Comparison of ENCODE assay signal across 8 mouse cellular contexts in the genomic region with DNA sequence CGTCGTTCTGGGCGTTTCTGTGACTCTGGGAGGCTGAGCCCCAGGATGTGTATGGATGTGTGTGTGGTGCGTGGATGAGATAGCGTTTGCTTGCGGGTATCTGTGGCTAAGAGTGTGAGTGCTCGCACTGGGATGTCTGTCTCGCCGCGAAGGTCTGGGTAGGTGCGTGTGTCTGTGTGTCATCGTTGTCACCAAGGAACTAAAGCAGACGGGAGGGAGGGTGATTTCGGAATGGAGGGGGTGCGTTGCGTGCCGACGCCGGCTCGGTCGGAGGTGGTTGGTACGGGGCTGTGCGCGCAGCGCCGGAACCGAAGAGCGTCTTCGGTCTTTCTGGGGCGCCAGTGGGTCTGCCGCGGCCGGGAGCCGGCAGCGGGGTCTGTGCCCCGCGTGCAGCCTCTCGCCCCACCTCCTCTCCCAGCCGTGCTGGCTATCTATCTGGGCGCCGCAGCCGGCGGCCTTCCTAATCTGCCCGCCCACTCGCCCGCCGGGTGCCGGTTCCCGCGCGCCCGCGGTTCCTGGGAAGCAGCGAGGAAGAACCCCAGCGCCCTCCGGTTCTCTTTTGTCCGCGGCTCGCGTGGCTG. TPM values are rescaled to one million over a fixed set of nuclear protein-coding genes. Genes with fewer than 3 reads are reported as not detected.
DNase-seq lines count a peak whose midpoint lies in the region; ATAC-seq and TF ChIP-seq lines count a peak whose summit lies in the region.

No protein-coding gene starts in this region.

- intact Hi-C loops in gastrocnemius, adult 2 months (cut with DNase I) = loop anchor here (2.0 kb wide), 1 partner anchor 79 kb away; a partner anchor contains a TSS

- H3K36me3 ChIP-seq in C2C12 (ENCODE audit: control insufficient read depth, insufficient read depth) (no peaks in the 10 kb centered on the region), G1E (replicated peaks) (no peaks in the 10 kb centered on the region)
- H3K36me3 ChIP-seq in liver, postnatal 0 days (replicated peaks; ENCODE audit: insufficient read depth, low read length) = peaks cover 18% of the 10 kb centered on the region

- H3K27me3 ChIP-seq in C2C12 (ENCODE audit: control insufficient read depth, insufficient read depth, insufficient read length) (no peaks in the 10 kb centered on the region), G1E (ENCODE audit: insufficient read depth, low read length) (peaks cover 25% of the 10 kb centered on the region)
- H3K27me3 ChIP-seq in liver, postnatal 0 days (ENCODE audit: insufficient read depth, low read length) = no peaks in the 10 kb centered on the region; the same call in 1 of the 2 replicates

- H3K9ac ChIP-seq in liver, postnatal 0 days (replicated peaks) = peak overlapping the region; percentile 85

- H3K27ac ChIP-seq in gastrocnemius, adult 2 months = peak overlapping the region; percentile 96
- peak overlapping the region; percentile 92 for H3K27ac ChIP-seq in liver, postnatal 0 days (ENCODE audit: low read depth)

- peak overlapping the region; percentile 95 for H3ac ChIP-seq in C2C12 (ENCODE audit: control insufficient read depth, insufficient read length, low read depth)

- TF ChIP-seq CTCF in C2C12 (IDR thresholded peaks at IDR 0.05; ENCODE audit: control insufficient read depth, insufficient read depth, insufficient read length) (no peak), G1E (IDR thresholded peaks at IDR 0.05; ENCODE audit: low read depth, low read length) (no peak)
- TF ChIP-seq CTCF in gastrocnemius, adult 2 months (IDR thresholded peaks at IDR 0.05) = no peak
- no peak for TF ChIP-seq CTCF in liver, postnatal 0 days (IDR thresholded peaks at IDR 0.05; ENCODE audit: low read depth)

- peaks cover 69% of the 10 kb centered on the region for H3K4me1 ChIP-seq in G1E (ENCODE audit: insufficient read depth, low read depth, low read length)
- H3K4me1 ChIP-seq in liver, postnatal 0 days (ENCODE audit: insufficient read depth) = peaks cover 38% of the 10 kb centered on the region

- peak overlapping the region; percentile 93 for H3K4me2 ChIP-seq in liver, postnatal 0 days (ENCODE audit: low read depth, low read length)

- no peak for ATAC-seq in G1E (ENCODE audit: extremely low read depth, insufficient number of reproducible peaks, low FRiP score, poor library complexity, severe bottlenecking)
- peak; percentile 65 for ATAC-seq in liver, postnatal 0 days

- TF ChIP-seq EP300 in liver, postnatal 0 days (IDR thresholded peaks at IDR 0.05; ENCODE audit: low read depth) = peak; percentile 83

- no peaks in the 10 kb centered on the region for H3K79me3 ChIP-seq in C2C12 (ENCODE audit: low read depth)

- 2% methylated on average over 59 of the region's 60 CpGs for WGBS in liver, postnatal 0 days (ENCODE audit: insufficient replicate concordance)

- H3K79me2 ChIP-seq in C2C12 (ENCODE audit: control insufficient read depth, insufficient read depth) = no peaks in the 10 kb centered on the region

- peak; percentile 55 for DNase-seq in G1E (ENCODE audit: low spot score)
- DNase-seq in cerebellum, adult 9-10 months = peak; percentile 55
- DNase-seq in gastrocnemius, adult 2 months = peak; percentile 70
- DNase-seq in kidney, postnatal 25 days = peak; percentile 47 to 62
- peak; percentile 83 for DNase-seq in liver, postnatal 0 days
- DNase-seq in ovary, postnatal 14 days (ENCODE audit: low spot score) = peak; percentile 26
- DNase-seq in urinary bladder, postnatal 36 days (ENCODE audit: low spot score in 2 of 2) = peak; percentile 19 to 28

- H3K4me3 ChIP-seq in C2C12 (ENCODE audit: insufficient read depth, poor library complexity, severe bottlenecking) = peak overlapping the region; percentile 53
- H3K4me3 ChIP-seq in G1E (ENCODE audit: low read depth, low read length) = peak overlapping the region; percentile 74
- H3K4me3 ChIP-seq in gastrocnemius, adult 2 months = peak overlapping the region; percentile 89
- H3K4me3 ChIP-seq in liver, postnatal 0 days (ENCODE audit: low read depth, low read length) = peak overlapping the region; percentile 80

- no peaks in the 10 kb centered on the region for H3K9me3 ChIP-seq in G1E (replicated peaks)
- no peaks in the 10 kb centered on the region for H3K9me3 ChIP-seq in liver, postnatal 0 days (ENCODE audit: low read length)

TF ChIP-seq in C2C12, 6 proteins besides CTCF, POLR2A, EP300 and RAD21:
- no peak for TF ChIP-seq USF1 (IDR thresholded peaks at IDR 0.05; ENCODE audit: low read depth)

RNA-seq across cellular contexts. Expression of a gene that starts 1.3 kb away (rescaled TPM):
- polyA plus RNA-seq in C2C12 (2012; fragmentation: generic; extraction: Trizol) (14.4 TPM), G1E (2012) (4.4 and 4.6 TPM in 2 replicates)
- total RNA-seq in G1E (2014; fragmentation: Nextera tagmentation) (3.3 and 34.8 TPM in 2 replicates), G1E (2017) (0.70 and 1.3 TPM in 2 replicates)
- 1 to 10 TPM; 5.0 to 7.0 TPM for total RNA-seq in gastrocnemius, adult 2 months (2021)
- polyA plus RNA-seq in liver, postnatal 0 days (2015; fragmentation: Nextera tagmentation; extraction: Ambion mirVana) = 16.0 and 19.5 TPM in 2 replicates

RNA-seq across cellular contexts. Expression of a gene that starts 36.7 kb away (rescaled TPM):
- polyA plus RNA-seq in C2C12 (2012; fragmentation: generic; extraction: Trizol) = 1.4 TPM
- total RNA-seq in G1E (2014; fragmentation: Nextera tagmentation) = not detected in 2 replicates
- total RNA-seq in G1E (2017) = 0.52 TPM in 1 of 2 replicates, not detected in the other
- not detected in 2 replicates for polyA plus RNA-seq in G1E (2012)
- under 1 TPM in 1 of 2 experiments, not detected in 1; 0.08 TPM for total RNA-seq in gastrocnemius, adult 2 months (2021)
- 0.15 and 0.34 TPM in 2 replicates for polyA plus RNA-seq in liver, postnatal 0 days (2015; fragmentation: Nextera tagmentation; extraction: Ambion mirVana)

RNA-seq across cellular contexts. Expression of a gene that starts 47.7 kb away (rescaled TPM):
- polyA plus RNA-seq in C2C12 (2012; fragmentation: generic; extraction: Trizol) (37.7 TPM), G1E (2012) (0.11 and 0.63 TPM in 2 replicates)
- total RNA-seq in G1E (2014; fragmentation: Nextera tagmentation) (not detected in 2 replicates), G1E (2017) (0.06 and 0.33 TPM in 2 replicates)
- total RNA-seq in gastrocnemius, adult 2 months (2021) = 1 to 10 TPM; 1.4 to 2.2 TPM
- polyA plus RNA-seq in liver, postnatal 0 days (2015; fragmentation: Nextera tagmentation; extraction: Ambion mirVana) = 0.63 and 0.67 TPM in 2 replicates

RNA-seq across cellular contexts. Expression of a gene that starts 51.5 kb away (rescaled TPM):
- 296 TPM for polyA plus RNA-seq in C2C12 (2012; fragmentation: generic; extraction: Trizol)
- 247 and 294 TPM in 2 replicates for total RNA-seq in G1E (2014; fragmentation: Nextera tagmentation)
- 219 and 225 TPM in 2 replicates for total RNA-seq in G1E (2017)
- polyA plus RNA-seq in G1E (2012) = 181 and 297 TPM in 2 replicates
- total RNA-seq in gastrocnemius, adult 2 months (2021) = 10 to 100 TPM; 81.4 to 83.9 TPM
- polyA plus RNA-seq in liver, postnatal 0 days (2015; fragmentation: Nextera tagmentation; extraction: Ambion mirVana) = 149 and 164 TPM in 2 replicates

RNA-seq across cellular contexts. Expression of a gene that starts 56.2 kb away (rescaled TPM):
- polyA plus RNA-seq in C2C12 (2012; fragmentation: generic; extraction: Trizol) (16.4 TPM), G1E (2012) (18.8 and 19.4 TPM in 2 replicates)
- total RNA-seq in G1E (2014; fragmentation: Nextera tagmentation) (8.4 and 10.0 TPM in 2 replicates), G1E (2017) (11.3 and 12.4 TPM in 2 replicates)
- total RNA-seq in gastrocnemius, adult 2 months (2021) = 1 to 10 TPM; 2.4 to 3.2 TPM
- 3.5 and 4.5 TPM in 2 replicates for polyA plus RNA-seq in liver, postnatal 0 days (2015; fragmentation: Nextera tagmentation; extraction: Ambion mirVana)

Comparison
In these comparisons a context has a peak if more than half of its experiments do, and no peak if none do; other contexts are left out.
1. DNase-seq: peak in every context shown above with its lines; median percentile 83 in liver, postnatal 0 days; 70 in gastrocnemius, adult 2 months; 55 in G1E; 55 in cerebellum, adult 9-10 months; 54 in kidney, postnatal 25 days; 26 in ovary, postnatal 14 days; 24 in urinary bladder, postnatal 36 days.
2. RNA of a gene that starts 47.7 kb away (polyA plus RNA-seq): 37.7 TPM in C2C12 (single experiment); 0.63 to 0.67 TPM in liver, postnatal 0 days and 0.11 to 0.63 TPM in G1E; every median in the first group is over 10 times any median in the second.
3. Peak in every context shown above with its lines, with median percentiles within 50 percentile points of each other: H3K4me3 ChIP-seq.